Mouse (Mus musculus) heart, postnatal 4 days (tissue): ENCODE results near the gene H2al1d. TPM values are rescaled to one million over a fixed set of nuclear protein-coding genes. Genes with fewer than 3 reads are reported as not detected.
A peak's percentile ranks its signal among the peaks of the same experiment; 100 is the strongest.
"Not testable (repeated sequence)": the region's sequence is repeated elsewhere in the genome, so short reads cannot be mapped to it uniquely, and the experiment has no call there.

ENCODE experiments used
- DNase-seq: peaks from one replicate; pipeline ENCODE4 v3.0.0; 2021
- total RNA-seq, 2 experiments: library from RNA; stranded (reverse); gene quantifications; 2 replicates each; pipeline ENCODE4 v1.2.3; 2021

The H2al1d gene
- not detected for total RNA-seq

DNA sequence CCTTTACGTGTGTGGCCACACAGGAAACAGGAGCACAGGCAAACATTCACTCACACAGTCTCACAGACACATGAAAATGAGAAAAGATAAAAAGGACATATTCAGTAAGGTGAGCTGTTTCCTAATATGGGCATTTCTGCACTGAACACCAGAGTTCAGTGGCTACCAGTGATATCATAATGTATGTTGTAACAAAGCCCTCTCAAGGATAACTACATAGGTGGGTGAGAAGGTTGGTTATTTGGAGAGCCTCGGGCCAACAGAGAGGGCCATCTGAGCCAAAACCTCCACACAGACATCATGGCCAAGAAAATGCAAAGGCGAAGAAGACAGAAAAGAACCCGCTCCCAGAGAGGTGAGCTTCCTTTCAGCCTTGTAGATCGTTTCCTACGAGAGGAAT lies at the start of gene H2al1d:
H2al1d (plus strand) TSS at position 301 of the 400 bp plus-strand sequence.
- DNase-seq, result not testable (repeated sequence)

DNA sequence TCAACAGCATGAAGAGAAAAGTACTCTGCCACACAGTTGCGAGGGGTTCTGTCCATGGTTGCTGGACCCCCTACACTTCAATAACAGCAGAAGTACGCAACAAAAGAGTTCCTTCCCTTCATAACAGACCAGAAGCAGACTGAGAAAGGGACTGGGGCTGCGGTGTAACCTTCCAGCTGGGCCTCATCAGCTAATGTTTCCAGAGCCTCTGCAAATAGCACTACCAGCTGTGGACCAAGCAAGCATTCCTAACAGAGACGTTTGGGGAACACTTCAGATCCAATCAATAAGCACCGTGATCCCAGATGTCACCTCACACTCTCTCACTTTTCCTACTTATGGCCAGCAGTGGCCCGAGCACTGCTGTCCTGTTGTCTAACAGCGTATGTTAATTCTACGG lies 43.7 kb upstream of the H2al1d start:
- no peak for DNase-seq

DNA sequence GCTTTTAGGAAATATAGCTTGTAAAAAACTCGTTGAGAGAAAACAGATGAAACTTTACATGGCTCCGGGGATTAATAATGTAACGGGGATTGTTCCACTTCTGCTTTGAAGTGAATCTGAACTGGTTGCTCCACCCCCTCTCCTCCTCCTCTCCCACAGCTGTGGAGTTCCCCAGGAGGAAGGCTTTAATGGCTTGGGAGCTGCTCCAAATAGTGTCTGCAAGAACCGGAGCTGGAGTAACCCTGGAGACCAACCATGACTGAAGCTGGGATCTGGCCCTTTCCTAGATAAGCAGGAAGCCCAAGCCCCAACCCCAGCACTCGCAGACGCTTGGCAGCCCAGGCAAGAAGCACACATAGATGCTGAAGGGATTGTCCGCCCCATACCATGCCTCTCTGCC lies 40.8 kb upstream of the H2al1d start:
- peak; percentile 32 for DNase-seq

DNA sequence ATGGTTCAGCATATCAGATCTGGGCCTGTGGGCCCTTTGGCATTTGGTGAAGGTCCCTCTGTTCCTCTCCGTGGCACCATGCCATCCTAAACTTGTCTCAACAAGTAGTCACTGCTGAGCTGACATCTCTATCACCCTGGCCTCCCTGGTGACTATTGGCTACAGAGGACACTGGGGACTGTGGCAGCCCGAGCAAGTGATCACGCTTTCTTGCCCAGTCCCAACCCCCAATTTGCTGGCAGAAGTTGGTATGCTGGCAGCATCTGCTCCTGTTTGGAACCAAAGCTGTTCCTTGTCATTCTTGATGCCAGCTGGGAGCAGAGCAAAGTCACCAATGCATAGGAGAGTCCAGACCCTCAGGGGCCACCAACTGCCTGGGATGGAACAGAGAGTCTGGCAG lies 39.5 kb upstream of the H2al1d start:
- DNase-seq, result peak; percentile 35

DNA sequence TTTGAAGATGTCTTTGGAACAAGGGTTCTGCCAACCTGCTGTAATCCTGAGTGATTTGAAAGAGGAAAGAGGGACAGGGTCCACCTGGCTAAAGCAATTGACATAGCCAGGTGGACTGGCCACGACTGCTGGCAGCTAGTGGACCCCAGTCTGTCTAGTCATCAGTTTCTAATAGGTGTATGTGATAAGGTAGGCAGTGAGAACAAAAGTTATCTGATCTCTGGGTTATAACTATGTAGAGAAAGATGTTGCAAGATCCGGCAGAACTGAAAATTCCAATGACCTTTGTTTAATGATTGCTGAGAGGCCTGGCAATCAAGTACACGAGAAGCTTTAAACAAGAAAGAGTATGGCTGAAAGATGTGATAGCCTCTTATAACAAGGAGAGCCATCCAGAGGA lies 35.4 kb upstream of the H2al1d start:
- DNase-seq, result no peak

DNA sequence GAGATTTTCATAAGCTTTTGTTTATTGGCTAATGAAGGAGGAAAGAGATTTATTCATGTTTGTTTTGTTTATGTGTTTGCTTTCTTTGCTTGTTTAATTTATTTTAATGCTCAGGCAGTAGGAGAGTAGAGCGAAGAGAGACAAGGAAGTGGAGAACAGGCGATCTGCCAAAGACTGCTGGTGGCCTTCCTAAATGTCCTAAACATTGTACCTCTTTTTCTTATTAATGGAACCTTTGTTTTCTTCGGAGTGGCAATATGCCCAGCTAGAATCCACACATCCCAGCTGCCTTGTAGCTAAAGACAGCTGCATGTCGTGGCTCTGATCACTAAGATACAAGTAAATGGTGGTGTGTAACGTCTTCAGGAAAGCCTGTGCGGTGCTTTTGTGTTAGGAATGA lies 31.5 kb upstream of the H2al1d start:
- no peak for DNase-seq

DNA sequence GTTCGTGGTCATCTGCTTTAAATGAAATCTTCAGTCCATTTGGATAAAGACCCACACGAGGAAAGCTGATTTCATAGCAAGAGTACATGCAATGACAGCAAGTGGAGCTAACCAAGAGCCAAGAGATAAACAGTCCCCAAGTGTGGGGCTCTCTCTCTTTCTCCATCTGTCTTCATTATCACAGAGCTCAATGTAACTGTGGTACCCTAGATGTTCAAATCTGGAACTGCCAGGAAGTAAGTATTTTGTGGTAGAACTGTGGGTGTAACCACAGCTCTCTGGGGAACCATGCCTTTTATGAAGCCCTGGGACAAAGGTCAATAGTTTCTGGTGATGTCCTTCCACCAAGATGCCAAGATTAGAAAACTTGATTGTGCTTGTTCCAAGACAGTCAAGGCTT lies 27.9 kb upstream of the H2al1d start:
- DNase-seq, result no peak

DNA sequence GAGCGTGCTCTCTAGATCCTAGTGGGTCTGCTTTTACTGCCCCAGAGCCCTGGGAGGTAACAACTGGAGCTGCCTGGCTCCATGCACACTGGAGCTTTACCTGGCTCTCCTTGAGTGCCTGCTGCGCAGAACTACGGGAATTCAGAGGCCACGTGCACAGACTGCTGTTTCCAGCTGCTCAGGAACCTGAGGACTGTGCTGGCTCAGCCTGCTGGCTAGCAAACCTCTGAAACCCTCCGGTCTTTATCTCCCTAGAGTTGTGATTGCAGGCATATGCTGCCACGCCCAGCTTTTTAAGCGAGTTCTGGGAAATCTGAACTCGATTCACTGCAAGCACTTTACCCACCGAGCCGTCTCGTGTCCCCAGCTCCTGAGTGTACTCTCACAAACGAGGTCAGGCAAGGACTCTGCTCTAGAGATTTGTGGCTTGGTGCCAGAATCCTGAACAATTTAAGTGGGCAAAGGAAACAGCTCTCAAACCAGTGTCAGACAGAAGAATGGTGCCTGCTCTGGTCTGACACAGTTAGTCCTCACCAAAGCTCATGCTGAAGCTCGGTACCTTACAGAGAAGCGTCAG lies 20.2 kb upstream of the H2al1d start:
- DNase-seq, result peak; percentile 55

DNA sequence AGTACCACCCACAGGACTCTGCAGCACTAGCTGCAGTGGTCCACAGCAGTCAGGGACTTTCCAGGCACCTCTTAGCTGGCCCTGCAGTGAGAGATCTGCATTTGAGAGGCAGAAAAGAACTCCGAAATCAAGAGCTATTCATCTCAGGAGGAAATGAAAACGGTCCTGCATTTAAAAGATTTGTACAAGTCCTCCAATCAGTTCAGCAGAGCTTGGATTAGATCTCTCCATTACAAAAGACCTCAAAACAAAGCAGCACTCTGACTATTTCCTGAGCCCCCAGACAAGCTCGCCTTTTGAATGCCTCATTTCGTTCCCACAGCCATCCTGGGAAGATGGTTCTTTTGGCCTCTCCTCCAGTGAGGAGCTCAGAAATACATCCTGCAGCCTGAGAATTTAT lies 19.4 kb upstream of the H2al1d start:
- DNase-seq, result no peak

DNA sequence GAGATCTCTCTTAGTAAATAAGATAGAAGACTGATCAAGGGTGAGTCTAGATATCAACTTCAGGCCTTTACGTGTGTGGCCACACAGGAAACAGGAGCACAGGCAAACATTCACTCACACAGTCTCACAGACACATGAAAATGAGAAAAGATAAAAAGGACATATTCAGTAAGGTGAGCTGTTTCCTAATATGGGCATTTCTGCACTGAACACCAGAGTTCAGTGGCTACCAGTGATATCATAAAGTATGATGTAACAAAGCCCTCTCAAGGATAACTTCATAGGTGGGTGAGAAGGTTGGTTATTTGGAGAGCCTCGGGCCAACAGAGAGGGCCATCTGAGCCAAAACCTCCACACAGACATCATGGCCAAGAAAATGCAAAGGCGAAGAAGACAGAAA lies 9.7 kb upstream of the H2al1d start, which contains the start of gene H2al1a:
H2al1a (plus strand) TSS at position 301 of the 400 bp plus-strand sequence.
- not testable (repeated sequence) for DNase-seq

DNA sequence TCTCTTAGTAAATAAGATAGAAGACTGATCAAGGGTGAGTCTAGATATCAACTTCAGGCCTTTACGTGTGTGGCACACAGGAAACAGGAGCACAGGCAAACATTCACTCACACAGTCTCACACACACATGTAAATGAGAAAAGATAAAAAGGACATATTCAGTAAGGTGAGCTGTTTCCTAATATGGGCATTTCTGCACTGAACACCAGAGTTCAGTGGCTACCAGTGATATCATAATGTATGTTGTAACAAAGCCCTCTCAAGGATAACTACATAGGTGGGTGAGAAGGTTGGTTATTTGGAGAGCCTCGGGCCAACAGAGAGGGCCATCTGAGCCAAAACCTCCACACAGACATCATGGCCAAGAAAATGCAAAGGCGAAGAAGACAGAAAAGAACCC lies 6.5 kb upstream of the H2al1d start, which contains the start of gene H2al1b:
H2al1b (plus strand) TSS at position 301 of the 400 bp plus-strand sequence.
- not testable (repeated sequence) for DNase-seq

DNA sequence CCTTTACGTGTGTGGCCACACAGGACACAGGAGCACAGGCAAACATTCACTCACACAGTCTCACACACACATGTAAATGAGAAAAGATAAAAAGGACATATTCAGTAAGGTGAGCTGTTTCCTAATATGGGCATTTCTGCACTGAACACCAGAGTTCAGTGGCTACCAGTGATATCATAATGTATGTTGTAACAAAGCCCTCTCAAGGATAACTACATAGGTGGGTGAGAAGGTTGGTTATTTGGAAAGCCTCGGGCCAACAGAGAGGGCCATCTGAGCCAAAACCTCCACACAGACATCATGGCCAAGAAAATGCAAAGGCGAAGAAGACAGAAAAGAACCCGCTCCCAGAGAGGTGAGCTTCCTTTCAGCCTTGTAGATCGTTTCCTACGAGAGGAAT lies 3.3 kb upstream of the H2al1d start, which contains the start of gene H2al1c:
H2al1c (plus strand) TSS at position 301 of the 400 bp plus-strand sequence.
- not testable (repeated sequence) for DNase-seq

DNA sequence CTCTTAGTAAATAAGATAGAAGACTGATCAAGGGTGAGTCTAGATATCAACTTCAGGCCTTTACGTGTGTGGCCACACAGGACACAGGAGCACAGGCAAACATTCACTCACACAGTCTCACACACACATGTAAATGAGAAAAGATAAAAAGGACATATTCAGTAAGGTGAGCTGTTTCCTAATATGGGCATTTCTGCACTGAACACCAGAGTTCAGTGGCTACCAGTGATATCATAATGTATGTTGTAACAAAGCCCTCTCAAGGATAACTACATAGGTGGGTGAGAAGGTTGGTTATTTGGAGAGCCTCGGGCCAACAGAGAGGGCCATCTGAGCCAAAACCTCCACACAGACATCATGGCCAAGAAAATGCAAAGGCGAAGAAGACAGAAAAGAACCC lies 3.0 kb downstream of the H2al1d start, which contains the start of gene H2al1e:
H2al1e (plus strand) TSS at position 301 of the 400 bp plus-strand sequence.
- DNase-seq, result not testable (repeated sequence)

DNA sequence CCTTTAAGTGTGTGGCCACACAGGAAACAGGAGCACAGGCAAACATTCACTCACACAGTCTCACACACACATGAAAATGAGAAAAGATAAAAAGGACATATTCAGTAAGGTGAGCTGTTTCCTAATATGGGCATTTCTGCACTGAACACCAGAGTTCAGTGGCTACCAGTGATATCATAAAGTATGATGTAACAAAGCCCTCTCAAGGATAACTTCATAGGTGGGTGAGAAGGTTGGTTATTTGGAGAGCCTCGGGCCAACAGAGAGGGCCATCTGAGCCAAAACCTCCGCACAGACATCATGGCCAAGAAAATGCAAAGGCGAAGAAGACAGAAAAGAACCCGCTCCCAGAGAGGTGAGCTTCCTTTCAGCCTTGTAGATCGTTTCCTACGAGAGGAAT lies 6.2 kb downstream of the H2al1d start, which contains the start of gene H2al1f:
H2al1f (plus strand) TSS at position 301 of the 400 bp plus-strand sequence.
- DNase-seq, result not testable (repeated sequence)

DNA sequence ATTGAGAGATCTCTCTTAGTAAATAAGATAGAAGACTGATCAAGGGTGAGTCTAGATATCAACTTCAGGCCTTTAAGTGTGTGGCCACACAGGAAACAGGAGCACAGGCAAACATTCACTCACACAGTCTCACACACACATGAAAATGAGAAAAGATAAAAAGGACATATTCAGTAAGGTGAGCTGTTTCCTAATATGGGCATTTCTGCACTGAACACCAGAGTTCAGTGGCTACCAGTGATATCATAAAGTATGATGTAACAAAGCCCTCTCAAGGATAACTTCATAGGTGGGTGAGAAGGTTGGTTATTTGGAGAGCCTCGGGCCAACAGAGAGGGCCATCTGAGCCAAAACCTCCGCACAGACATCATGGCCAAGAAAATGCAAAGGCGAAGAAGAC lies 9.3 kb downstream of the H2al1d start, which contains the start of gene H2al1g:
H2al1g (plus strand) TSS at position 301 of the 400 bp plus-strand sequence.
- not testable (repeated sequence) for DNase-seq

DNA sequence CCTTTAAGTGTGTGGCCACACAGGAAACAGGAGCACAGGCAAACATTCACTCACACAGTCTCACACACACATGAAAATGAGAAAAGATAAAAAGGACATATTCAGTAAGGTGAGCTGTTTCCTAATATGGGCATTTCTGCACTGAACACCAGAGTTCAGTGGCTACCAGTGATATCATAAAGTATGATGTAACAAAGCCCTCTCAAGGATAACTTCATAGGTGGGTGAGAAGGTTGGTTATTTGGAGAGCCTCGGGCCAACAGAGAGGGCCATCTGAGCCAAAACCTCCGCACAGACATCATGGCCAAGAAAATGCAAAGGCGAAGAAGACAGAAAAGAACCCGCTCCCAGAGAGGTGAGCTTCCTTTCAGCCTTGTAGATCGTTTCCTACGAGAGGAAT lies 12.6 kb downstream of the H2al1d start, which contains the start of gene H2al1h:
H2al1h (plus strand) TSS at position 301 of the 400 bp plus-strand sequence.
- DNase-seq, result not testable (repeated sequence)

DNA sequence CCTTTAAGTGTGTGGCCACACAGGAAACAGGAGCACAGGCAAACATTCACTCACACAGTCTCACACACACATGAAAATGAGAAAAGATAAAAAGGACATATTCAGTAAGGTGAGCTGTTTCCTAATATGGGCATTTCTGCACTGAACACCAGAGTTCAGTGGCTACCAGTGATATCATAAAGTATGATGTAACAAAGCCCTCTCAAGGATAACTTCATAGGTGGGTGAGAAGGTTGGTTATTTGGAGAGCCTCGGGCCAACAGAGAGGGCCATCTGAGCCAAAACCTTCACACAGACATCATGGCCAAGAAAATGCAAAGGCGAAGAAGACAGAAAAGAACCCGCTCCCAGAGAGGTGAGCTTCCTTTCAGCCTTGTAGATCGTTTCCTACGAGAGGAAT lies 15.7 kb downstream of the H2al1d start, which contains the start of gene H2al1i:
H2al1i (plus strand) TSS at position 301 of the 400 bp plus-strand sequence.
- not testable (repeated sequence) for DNase-seq

DNA sequence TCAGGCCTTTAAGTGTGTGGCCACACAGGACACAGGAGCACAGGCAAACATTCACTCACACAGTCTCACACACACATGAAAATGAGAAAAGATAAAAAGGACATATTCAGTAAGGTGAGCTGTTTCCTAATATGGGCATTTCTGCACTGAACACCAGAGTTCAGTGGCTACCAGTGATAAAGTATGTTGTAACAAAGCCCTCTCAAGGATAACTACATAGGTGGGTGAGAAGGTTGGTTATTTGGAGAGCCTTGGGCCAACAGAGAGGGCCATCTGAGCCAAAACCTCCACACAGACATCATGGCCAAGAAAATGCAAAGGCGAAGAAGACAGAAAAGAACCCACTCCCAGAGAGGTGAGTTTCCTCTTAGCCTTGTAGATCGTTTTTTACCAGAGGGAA lies 18.9 kb downstream of the H2al1d start, which contains the start of gene H2al1j:
H2al1j (plus strand) TSS at position 301 of the 400 bp plus-strand sequence.
- DNase-seq, result not testable (repeated sequence)

DNA sequence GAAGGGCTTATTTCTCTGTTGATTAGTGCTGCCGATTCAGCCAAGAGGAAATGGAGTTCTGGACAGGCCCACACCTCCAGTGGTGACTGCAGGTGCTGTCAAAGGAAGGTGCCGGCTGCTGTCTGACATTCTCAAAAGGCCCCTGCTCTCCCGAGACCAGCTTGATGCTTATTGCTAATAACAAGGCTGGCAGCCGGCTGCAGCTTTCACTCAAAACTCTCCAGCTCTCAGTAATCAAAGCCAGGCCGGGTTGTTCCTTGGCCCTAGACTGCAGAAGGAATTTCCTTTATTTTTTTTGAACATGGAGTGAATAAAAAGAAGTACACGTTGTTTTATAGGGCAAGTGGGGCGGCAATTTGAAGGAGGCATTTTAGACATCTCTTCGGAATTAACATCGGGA lies 37.1 kb downstream of the H2al1d start:
- DNase-seq, result no peak

DNA sequence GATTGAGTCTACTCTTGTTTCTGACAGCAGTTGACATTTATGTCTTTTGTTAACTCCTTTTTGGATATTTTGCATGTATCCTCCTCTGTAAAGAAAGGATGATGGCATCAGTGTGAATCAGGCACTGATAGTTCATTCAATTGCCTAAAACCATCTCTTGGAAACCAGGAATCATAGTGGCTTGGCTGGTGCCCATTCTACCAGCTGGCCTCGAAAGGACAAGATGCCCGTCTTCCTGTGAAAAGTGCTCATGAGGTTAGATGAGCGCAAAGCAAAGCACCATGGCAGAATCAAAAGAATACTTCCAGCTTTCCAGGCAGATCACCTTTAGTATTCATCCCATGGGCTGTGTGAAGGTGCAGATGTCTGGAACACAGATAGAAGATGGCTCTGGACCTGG lies 38.1 kb downstream of the H2al1d start:
- no peak for DNase-seq
